Mouse (Mus musculus): ENCODE measurements at regions not wholly inside any gene's neighbourhood (a gene's known extent, or its start where the extent isn't known, plus 50 kb on each side); places are given as distances from the start of the nearest gene placed in this dataset.
"Not testable (repeated sequence)": the region's sequence is repeated elsewhere in the genome, so short reads cannot be mapped to it uniquely, and the experiment has no call there.

DNA sequence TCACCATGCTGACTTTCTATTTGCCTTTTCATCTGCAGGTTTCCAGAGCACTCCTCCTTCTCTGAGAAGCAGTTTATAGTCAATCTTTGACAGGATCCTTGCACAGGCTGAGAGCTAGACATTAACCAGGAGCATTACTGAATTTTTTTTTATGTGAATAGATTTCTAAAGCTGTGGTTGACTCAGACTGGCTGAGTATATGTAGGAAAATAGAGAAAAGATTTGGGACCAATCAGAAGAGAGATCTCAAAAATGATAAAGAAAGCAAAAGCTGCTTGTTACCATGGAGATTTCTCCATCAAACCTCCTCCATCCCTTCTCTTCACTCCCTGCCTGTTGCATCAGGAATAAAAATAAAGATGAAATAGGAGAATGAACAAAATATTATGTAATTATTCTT, 731.2 kb upstream of the Ndn start:
- DNase-seq (ENCODE audit: low read depth, low spot score): no peak

DNA sequence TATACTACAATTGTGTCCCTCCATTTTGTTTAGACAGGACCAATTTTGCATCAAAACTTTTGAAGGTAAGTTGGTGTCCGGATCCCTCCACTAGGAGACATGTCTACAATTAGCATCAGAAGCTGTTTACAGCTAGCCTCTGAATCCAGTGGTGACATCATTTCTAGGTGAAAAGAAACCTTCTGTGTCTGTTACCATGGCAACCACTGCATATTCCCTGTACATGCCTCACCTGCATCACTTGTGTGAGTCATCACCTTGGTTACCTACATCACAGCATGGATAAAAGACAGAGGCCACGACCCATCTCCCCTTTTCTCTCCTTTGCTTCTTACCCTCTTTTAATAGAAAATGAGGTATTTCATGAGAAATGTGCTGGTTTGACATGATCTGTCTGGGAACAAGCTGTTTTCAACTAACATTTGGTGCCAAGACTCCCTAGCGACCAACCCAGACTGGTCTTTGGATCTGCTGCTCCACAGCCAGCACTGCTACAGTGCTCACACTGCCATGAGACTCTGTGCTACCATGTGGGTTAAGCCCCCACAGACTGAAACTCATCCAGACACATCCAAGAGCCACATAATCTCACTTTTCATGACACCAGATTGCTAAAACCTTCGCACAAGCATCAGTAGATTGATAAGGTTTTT, 701.4 kb upstream of the Ndn start:
- DNase-seq (ENCODE audit: low read depth, low spot score): no peak

DNA sequence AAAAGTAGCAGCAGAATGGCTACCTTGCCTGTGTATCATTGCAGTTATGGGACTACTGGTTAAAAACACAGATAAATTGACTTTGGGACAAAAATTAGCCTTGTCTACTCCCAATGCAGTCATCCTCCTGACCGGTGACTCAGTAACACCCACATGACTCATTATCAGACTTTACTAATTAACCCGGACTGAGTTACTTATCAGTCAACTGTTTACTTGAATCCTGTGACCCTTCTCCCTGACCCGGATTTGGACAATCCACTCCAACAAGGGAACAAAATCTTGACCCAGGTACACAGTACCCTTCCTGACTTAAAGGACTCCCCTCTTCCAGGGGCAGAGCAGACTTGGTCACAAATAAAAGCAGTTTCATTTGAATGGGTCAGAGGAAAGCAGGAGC, 688.3 kb upstream of the Ndn start:
- DNase-seq (ENCODE audit: low read depth, low spot score): no peak

DNA sequence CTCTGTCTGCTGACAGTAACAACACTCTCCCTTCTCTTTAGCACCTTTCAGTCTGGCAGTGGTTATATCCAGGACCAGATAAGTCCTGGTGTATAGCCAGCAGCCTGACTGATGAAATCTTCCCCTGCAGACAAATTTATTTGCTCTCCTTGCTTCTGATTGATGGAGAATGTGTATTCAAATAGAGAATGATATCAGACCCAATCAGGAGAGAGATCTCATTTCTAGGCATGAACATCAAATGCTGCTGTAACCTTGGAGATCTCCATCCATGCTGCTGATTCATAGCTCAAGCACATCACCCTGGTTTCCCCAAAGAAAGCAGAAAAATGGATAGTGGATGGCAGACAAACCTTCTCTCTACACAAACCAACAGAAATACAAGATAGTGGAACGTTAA, 663.3 kb upstream of the Ndn start:
- DNase-seq (ENCODE audit: low read depth, low spot score): no peak

DNA sequence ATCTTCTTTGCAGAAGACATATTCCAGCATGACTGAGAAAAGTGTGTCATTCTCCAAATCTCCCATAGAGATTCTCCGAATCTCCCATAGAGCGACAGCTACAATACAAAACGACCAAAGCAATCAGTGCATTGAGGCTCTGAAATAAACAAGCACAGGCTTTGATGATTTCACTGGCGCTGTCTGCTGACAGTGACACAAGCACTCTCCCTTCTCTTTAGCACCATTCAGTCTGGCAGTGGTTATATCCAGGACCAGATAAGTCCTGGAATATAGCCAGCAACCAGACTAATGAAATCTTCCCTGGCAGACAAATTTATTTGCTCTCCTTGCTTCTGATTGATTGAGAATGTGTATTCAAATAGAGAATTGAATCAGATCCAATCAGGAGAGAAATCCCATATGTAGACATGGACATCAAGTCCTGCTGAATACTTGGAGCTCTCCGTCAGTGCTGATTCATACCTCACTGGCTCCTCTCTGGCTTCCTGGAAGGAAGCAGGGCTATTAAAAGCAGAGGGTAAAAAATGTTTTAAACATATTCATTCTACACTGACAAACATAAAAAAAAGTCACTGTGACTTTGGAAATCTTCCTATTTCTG, 661.2 kb upstream of the Ndn start:
- DNase-seq (ENCODE audit: low read depth, low spot score): no peak

DNA sequence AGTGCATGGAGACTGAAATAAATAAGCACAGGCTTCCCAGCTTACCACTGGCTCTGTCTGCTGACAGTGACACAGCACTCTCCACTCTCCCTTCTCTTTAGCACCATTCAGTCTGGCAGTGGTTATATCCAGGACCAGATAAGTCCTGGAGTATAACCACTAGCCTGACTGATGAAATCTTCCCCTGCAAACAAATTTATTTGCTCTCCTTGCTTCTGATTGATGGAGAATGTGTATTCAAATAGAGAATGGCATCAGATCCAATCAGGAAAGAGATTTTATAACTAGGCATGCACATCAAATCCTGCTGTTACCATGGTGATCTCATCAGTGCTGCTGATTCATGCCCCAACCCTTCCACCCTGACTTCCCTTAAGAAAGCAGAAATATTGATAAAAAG, 620.2 kb upstream of the Ndn start:
- no peak for DNase-seq (ENCODE audit: low read depth, low spot score)

DNA sequence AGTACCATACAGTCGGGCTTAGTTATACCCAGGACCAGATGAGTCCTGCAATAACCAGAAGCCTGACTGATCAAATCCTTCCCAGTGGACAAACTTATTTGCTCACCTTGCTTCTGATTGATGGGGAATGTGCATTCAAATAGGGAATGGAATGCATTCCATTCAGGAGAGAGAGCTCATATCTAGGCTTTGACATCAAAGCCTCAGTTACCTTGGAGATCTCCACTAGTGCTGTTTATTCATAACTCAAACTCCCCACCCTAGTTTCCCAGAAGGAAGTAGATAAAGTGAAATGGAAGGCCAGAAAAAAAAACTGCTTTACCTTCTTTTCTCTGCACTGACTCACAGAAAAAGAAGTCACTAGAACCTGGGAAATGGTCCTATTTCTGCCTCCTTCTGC, 608.9 kb upstream of the Ndn start:
- DNase-seq (ENCODE audit: low read depth, low spot score): peak; percentile 1

DNA sequence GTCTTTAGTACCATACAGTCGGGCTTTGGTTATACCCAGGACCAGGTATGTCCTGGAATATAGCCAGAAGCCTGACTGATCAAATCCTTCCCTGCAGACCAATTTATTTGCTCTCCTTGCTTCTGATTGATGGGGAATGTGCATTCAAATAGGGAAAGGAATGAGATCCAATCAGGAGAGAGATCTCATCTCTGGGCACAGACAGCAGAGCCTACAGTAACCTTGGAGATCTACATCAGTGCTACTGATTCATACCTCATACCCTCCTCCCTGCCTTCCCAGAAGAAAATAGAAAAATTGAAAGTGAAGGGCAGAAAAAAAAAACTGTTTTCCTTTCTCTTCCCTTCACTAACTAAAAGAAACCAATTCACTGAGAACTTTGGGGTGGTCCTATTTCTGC, 607.0 kb upstream of the Ndn start:
- not testable (repeated sequence) for DNase-seq (ENCODE audit: low read depth, low spot score)

DNA sequence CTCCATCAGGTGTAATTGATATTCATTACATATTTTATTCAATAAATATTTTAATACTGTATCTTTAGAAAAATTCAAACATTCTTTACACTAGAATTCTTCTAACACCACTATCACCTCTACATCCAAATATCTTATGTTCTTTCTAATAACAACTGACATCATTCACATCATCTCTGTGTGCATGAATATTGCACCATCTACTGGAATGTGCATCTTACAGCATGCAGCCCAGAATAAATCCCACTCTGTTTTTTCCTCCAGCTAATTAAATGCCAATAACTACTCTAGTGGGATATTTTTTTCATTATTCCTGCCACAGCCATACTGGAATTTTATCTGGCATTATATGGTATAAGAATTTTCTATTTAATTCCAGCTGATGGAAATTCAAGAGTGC, 576.5 kb upstream of the Ndn start:
- DNase-seq (ENCODE audit: low read depth, low spot score): no peak

DNA sequence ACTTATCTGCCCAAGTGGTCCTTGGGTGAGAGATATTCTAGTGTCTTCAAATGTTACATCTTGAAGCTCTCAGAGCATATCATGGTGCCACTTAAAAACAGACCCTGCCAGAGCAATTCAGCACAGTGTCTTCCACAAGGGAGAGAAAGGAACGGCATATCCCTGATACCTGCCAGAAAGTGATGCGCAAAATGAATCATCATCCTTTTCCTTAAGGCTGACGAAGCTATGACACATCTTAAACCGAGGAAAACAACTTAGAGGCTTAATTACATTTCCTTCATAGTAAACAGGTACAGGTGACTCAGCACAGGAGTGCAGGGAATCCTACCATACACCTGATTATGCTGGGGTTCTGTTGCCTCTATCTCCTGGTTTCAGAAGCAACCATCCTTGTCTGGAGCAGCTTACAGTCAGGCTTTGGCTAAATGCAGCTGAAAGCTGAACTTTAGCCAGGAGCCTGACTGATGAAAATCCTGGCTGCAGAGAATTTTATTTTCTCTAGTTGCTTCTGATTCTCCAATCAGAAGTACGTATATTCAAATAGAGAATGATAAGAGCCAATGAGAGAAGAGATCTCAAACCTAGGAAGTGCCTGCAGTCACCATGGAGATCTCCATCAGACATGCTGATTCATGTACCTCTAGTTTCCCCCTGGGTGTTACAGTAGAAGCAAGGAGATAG, 556.1 kb upstream of the Ndn start:
- no peak for DNase-seq (ENCODE audit: low read depth, low spot score)

DNA sequence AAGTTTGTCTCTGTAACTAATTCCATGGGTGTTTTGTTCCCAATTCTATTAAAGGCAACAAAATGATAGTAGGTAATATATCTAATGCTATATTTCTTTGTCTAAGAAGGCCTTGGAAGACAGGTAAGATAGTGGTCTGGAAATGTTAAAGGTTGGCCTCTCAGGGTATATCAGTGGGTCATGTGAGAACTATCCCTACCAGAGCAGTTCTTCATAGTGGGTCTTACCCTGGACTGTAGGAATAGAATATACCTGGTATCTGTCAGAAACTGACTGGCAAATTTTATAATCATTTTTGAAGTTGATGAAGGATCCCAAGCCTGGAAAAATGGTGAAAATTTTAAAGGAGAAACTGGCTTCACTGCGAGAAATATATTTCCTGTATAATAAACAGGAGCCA, 509.5 kb upstream of the Ndn start:
- DNase-seq (ENCODE audit: low read depth, low spot score): no peak

DNA sequence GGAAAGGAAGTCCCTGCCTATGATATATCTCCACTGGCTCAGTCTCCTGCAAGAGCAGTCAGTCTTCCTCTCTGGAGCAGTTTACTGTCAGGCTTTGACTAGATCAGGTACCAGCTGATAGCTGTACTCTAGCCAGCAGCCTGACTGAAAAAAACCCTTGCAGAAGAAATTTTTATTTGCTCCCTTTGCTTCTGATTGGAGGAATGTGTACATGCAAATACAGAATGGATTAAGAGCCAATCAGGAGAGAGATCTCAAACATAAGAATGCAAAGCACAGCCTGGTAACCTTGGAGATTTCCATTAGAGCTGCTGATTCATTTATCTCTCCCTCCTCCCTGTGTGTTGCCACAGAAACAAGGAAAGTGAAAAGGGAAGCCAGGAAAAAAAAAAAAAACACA, 509.1 kb upstream of the Ndn start:
- DNase-seq (ENCODE audit: low read depth, low spot score): peak; percentile 50

DNA sequence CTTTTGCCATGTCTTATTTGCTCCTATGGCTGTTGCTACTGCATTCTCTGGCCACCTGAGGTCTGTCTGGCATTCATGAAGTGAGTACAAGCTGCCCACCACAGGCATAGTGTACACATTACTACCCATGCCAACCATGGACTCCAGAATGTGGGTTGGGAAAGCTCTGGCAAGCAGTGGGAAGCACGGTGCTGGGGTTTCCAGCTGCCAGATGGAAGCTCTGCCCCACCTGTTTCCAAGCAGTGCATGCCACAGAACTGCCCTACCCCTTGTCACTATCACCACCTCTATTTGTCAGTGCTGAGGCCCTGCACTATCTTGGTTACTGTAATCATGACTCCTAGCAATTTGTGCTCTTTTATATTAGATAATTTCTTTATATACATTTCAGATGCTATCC, 494.4 kb upstream of the Ndn start:
- no peak for DNase-seq (ENCODE audit: low read depth, low spot score)

DNA sequence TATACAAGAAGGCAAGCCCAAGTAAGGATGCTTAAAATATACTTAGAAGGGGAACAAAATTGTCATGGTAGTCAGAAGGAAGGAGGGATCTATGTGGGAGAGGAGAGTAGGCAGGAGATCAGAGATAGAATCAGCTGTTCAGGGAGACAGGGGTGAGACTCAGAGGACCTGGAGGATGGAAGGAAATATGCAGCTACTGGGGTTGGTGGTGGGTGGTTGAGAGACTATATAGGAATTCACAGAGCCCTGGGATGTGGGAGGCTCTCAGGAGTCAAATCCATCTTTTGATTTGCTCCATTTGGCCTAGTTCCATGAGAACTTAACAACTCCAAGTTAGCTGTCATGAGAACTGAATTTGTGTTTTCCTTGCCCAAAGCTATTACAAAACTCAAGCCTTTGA, 481.9 kb upstream of the Ndn start:
- no peak for DNase-seq (ENCODE audit: low read depth, low spot score)

DNA sequence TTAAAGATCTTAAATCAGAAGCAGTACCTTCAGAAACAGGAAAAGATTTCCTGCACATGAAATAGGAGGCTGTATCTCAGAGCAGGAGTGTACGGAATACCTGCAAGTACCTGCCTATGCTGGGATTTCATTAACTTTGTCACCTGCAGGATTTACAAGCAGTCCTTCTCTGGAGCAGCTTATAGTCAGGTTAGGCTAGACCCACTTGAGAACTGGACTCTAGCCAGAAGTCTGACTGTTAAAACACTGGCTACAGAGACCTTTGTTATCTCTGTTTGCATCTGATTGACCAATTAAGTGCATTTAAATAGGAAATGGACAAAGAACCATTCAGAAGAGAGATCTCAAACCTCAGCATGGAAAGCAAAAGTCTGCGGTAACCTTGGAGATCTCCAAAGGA, 480.0 kb upstream of the Ndn start:
- DNase-seq (ENCODE audit: low read depth, low spot score): no peak

DNA sequence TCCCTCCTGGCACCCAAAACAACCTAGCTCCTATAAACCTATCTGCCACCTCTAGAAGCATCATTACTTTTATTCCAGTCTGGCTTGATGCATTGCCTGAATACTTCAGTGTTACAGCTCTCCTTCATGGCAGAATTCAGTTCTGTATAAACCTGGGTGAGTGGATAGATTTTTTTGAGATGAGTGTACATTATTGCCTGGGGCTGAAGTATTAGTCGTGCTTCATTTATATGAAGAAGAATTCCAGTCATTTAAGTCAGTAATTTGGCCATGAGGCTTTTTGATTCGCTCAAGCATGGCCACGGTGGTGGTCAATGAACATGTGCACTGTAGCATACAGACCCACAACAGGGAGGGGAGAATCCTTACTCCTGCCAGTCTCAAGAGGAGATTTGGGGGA, 470.1 kb upstream of the Ndn start:
- DNase-seq (ENCODE audit: low read depth, low spot score): no peak

DNA sequence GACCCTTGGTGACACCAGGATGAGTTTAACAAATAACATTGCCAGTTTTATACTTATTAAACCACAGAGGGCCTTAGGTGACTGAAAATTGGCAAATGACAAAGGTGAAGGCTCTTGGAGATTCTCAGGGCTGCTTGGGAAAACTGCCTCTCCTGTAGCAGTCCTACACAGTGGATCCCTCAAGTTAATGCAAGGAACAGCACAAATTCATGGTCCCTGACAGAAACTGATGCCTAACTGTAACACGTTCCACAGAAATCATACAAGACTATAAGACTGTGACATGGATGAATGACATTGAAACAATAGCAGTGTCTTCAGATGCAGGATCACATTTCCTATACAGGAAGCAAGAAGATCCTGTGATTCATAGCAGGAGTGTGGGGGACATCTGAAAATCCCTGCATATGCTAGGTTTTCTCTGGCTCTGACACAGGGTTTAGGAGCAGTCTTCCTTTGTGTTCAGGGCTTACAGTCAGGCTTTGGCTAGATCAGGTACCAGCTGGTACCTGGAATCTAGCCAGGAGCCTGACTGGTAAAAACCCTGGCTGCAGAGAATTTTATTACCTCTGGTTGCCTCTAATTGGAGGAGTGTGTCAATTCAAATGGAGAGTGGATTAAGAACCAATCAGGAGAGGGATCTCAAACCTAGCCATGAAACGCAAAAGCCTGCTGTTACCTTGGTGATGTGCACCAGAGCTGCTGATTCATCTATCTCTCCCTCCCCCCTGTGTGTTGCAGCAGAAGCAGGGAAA, 468.9 kb upstream of the Ndn start:
- peak; percentile 12 for DNase-seq (ENCODE audit: low read depth, low spot score)

DNA sequence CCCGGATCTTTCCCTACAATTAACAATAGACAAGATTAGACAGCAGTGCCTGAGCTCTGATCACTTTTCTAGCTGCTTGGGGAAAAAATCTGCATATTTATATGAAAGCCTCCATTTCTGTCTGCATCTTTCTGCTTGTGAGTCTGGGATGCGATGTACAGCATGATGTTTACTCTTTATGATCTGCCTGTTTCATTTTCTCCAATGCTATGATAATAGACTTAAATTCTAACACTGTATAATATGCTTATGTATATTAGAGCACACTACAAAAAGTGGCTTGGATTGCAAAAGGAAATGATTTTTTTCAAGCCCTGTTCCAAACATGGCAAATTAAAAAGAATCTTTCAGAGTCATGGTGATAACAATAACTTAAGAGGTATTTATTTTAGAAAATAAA, 468.3 kb upstream of the Ndn start:
- DNase-seq (ENCODE audit: low read depth, low spot score): no peak

DNA sequence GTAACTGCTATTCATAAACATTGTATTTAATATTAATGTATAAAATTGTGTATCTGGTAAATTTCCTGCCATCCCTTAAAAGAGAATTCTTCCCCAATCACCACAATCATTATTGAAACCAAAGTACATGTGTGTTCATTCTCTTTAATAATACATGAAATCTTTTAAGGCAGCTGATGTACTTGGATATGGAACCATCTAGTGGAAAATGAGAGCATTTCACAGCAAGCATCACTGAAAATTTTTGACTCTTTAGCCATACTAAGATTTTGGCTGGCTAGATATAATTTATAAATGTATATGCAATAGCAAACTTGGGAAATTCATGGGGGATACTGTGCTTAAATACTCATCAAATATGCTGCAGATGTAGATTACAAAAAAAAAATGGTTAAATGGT, 467.8 kb upstream of the Ndn start:
- no peak for DNase-seq (ENCODE audit: low read depth, low spot score)
